Mouse (Mus musculus) heart, embryonic 16.5 days (tissue): ENCODE measurements around the gene Madd. TPM values are rescaled to one million over a fixed set of nuclear protein-coding genes. Genes with fewer than 3 reads are reported as not detected.
A peak's percentile ranks its signal among the peaks of the same experiment; 100 is the strongest.

ENCODE experiments used
- ATAC-seq: fragments of 200-750 bp; cut with Nextera tagmentation; replicated peaks from 2 replicates; pipeline ENCODE4 v1.8.0; 2017; ENCODE audit warnings: moderate number of reproducible peaks; ENCODE audit not compliant: insufficient read depth, low FRiP score; ENCODE audit errors: extremely low read depth
- H3K27ac ChIP-seq: fragments of 300-500 bp; sonication (generic); 2 replicates; pipeline ENCODE4 v1.5.1; 2014; ENCODE audit warnings: mild to moderate bottlenecking, low read length, control low read depth, moderate library complexity
- H3K27me3 ChIP-seq: fragments of 300-500 bp; sonication (generic); 2 replicates; pipeline ENCODE4 v1.6.1; 2014; ENCODE audit warnings: low read length, mixed read lengths; ENCODE audit not compliant: control insufficient read depth, insufficient read depth
- H3K36me3 ChIP-seq: fragments of 300-500 bp; sonication (generic); 2 replicates; pipeline ENCODE4 v1.6.1; 2014; ENCODE audit not compliant: control insufficient read depth, insufficient read depth
- H3K4me1 ChIP-seq: fragments of 300-500 bp; sonication (generic); 2 replicates; pipeline ENCODE4 v1.6.1; 2014; ENCODE audit warnings: low read length, mixed read lengths; ENCODE audit not compliant: control insufficient read depth, insufficient read depth
- H3K4me2 ChIP-seq: fragments of 300-500 bp; sonication (generic); 2 replicates; pipeline ENCODE4 v1.6.1; 2014; ENCODE audit warnings: low read depth, mild to moderate bottlenecking, control low read depth, low read length
- H3K4me3 ChIP-seq: fragments of 300-500 bp; sonication (generic); 2 replicates; pipeline ENCODE4 v1.5.1; 2014; ENCODE audit warnings: mild to moderate bottlenecking, control low read depth, low read length
- H3K9ac ChIP-seq: fragments of 300-500 bp; sonication (generic); 2 replicates; pipeline ENCODE4 v1.6.1; 2014; ENCODE audit warnings: low read length, control low read depth
- H3K9me3 ChIP-seq: fragments of 300-500 bp; sonication (generic); replicated peaks from 2 replicates; pipeline ENCODE4 v1.6.1; 2016; ENCODE audit warnings: low read length; ENCODE audit not compliant: control insufficient read depth
- WGBS: fragments of 180-500 bp; shearing (Covaris S2); extraction: QIAGEN DNeasy Blood & Tissue Kit; methylation state at CpG from one replicate; pipeline ENCODE4 v1.1.7; 2014; 5-methylcytosine and 5-hydroxymethylcytosine counted together
- polyA plus RNA-seq: library from polyadenylated mRNA; unstranded; fragments of >200 nt; fragmentation: Nextera tagmentation; extraction: Ambion mirVana; gene quantifications from 2 replicates; pipeline ENCODE4 v1.2.1, GENCODE M21; 2015

Gene Madd
- polyA plus RNA-seq, 1 experiment from 2014 or later, result 6.1 TPM

DNA sequence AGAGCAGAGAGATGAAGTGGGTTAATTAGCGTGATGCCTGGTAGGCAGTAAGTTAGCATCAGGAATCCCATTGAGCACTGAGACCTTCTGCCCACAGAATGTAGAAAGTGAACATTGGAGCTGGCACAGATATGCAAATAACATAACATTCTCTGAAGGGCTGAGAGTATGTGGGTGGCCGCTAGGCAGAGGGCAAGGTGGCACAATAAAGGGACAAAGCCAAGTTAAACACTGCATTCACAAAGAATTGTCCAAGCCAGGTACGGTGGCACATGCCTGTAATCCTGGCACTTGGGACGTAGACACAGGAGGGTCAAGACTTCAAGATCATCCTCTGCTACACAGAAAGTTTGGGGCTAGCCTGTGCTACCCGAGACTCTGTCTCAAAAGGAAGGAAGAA lies 74.4 kb downstream of the Madd start:
- no peaks in the 10 kb centered on the region for H3K27me3 ChIP-seq
- H3K36me3 ChIP-seq, result no peaks in the 10 kb centered on the region
- H3K4me3 ChIP-seq, result no peak overlapping the region
- WGBS, result 87% methylated on average over 5 of the region's 5 CpGs
- no peaks in the 10 kb centered on the region for H3K9me3 ChIP-seq
- ATAC-seq, result no peak
- no peak overlapping the region for H3K9ac ChIP-seq
- no peak overlapping the region for H3K4me2 ChIP-seq
- H3K27ac ChIP-seq, result no peak overlapping the region
- H3K4me1 ChIP-seq, result peaks cover 11% of the 10 kb centered on the region; the same call in 1 of the 2 replicates

DNA sequence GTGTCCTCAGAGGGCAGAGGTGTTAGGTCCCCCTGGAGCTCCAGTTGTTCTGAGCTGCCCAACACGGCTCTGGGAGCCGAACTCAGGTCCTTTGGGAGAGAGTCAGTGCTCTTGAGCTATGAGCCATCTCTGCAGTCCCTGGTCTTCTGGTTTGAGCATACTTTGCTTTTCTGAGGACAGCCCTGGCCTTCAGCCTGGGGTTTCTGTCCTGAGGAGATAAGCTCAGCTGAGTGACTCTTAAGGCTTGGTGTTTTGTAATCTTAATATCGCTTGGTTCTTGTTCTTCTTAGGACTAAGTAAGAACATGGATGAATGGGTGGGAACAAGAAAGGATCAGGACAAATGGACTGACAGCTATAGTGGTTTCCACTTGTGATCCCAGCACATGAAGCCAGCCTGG lies 75.5 kb downstream of the Madd start:
- 64% methylated on average over 3 of the region's 3 CpGs for WGBS

DNA sequence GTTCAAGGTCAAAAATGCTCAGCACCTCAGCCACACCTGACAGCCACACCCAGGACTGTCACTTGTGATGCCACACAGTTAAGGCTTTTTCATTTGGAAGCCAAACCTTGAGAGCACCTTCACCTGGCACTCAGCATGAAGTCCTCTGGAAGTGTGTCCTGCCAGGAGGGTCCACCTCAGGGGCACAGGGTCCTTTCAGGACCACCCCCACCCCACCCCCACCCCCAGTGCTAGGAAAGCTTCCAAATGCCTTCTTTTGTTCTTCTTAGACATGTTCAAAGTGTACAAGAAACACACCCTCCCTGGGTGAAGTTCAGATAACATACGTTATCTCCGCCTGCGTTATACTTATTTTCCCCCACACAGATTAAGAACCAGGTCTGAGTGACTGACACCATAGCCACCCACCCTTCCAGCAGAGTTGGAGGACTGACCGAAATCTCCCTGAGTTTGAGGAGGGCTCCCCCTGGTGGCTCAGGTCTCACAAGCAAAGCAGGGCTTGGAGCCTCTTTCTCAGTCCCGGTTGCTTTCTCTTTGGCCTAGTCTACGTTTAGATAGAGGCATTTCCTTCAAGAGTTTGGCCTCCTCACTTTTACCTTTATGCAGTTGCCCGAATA lies 82.4 kb downstream of the Madd start:
- H3K4me3 ChIP-seq, result no peak overlapping the region
- peak overlapping the region; percentile 30; the same call in 1 of the 2 replicates for H3K9ac ChIP-seq
- H3K27me3 ChIP-seq, result no peaks in the 10 kb centered on the region
- no peak overlapping the region for H3K4me2 ChIP-seq
- no peaks in the 10 kb centered on the region for H3K9me3 ChIP-seq
- H3K4me1 ChIP-seq, result 0 out of 2 replicates have a peak, but pooled peaks cover 6% of the 10 kb centered on the region
- no peak overlapping the region for H3K27ac ChIP-seq
- no peaks in the 10 kb centered on the region for H3K36me3 ChIP-seq
- WGBS, result 4% methylated on average over 7 of the region's 7 CpGs
- ATAC-seq, result peak; percentile 80

More for the DNA sequence above, 75.5 kb downstream of the Madd start:
- Histone ChIP-seq H3K9me3 (no peaks in the 10 kb centered on the region), H3K4me1 (peaks cover 9% of the 10 kb centered on the region; the same call in 1 of the 2 replicates), H3K36me3 (no peaks in the 10 kb centered on the region), H3K27me3 (no peaks in the 10 kb centered on the region), H3K27ac (no peak overlapping the region), H3K4me2 (no peak overlapping the region), H3K4me3 (no peak overlapping the region), H3K9ac (no peak overlapping the region)
- no peak for ATAC-seq

DNA sequence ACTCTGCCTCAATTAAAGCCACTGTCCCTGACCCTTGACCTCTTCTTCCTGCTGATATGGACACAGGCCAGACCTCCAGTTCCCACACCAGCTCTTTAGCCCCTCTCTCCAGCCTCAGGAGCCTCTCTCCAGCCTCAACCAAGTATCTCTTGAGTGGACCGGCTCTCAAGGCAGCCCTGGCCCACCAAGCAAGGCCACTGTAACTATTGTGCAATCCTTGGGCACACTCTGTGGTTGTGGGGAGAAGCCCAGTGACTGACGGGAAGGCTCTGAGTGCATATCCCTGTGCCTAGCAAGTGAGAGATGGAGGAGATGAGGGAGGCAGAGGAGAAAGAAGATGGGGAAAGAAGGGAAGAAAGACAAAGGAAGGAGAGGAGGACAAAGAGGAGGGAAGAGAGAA lies 85.5 kb downstream of the Madd start:
- WGBS, result 79% methylated on average over 2 of the region's 2 CpGs
- H3K9me3 ChIP-seq, result no peaks in the 10 kb centered on the region

DNA sequence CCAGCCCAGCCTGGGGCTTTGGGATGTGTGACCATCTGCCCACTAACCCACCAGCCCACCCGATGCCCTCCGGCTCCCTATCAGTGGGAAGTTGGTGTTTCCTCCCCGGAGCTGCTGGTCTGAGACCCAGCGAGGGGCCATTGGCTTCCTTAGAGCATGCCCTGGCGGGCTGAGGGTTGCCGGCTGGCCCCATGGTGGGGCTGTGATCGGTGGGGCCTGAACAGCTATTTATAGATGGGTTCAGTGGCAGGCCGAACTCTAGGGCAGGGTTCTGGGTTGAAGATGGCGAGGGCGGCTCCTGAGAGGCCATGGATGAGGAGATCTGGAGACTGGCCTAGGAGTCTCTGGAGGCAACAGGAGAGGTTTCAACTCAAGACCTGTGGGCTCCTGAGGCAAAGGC lies 86.6 kb downstream of the Madd start:
- no peak overlapping the region for H3K4me2 ChIP-seq
- H3K9me3 ChIP-seq, result no peaks in the 10 kb centered on the region
- H3K4me3 ChIP-seq, result peak overlapping the region; percentile 2; the same call in 1 of the 2 replicates
- no peak overlapping the region for H3K27ac ChIP-seq
- ATAC-seq, result no peak
- H3K9ac ChIP-seq, result peak overlapping the region; percentile 5; the same call in 1 of the 2 replicates
- H3K27me3 ChIP-seq, result no peaks in the 10 kb centered on the region
- H3K4me1 ChIP-seq, result 0 out of 2 replicates have a peak, but pooled peaks cover 6% of the 10 kb centered on the region
- no peaks in the 10 kb centered on the region for H3K36me3 ChIP-seq
- 47% methylated on average over 10 of the region's 10 CpGs for WGBS

More for the DNA sequence above, 85.5 kb downstream of the Madd start:
- no peak for ATAC-seq
- Histone ChIP-seq H3K4me1 (0 out of 2 replicates have a peak, but pooled peaks cover 6% of the 10 kb centered on the region), H3K36me3 (no peaks in the 10 kb centered on the region), H3K9ac (no peak overlapping the region), H3K27me3 (no peaks in the 10 kb centered on the region), H3K27ac (no peak overlapping the region), H3K4me2 (no peak overlapping the region), H3K4me3 (no peak overlapping the region)

DNA sequence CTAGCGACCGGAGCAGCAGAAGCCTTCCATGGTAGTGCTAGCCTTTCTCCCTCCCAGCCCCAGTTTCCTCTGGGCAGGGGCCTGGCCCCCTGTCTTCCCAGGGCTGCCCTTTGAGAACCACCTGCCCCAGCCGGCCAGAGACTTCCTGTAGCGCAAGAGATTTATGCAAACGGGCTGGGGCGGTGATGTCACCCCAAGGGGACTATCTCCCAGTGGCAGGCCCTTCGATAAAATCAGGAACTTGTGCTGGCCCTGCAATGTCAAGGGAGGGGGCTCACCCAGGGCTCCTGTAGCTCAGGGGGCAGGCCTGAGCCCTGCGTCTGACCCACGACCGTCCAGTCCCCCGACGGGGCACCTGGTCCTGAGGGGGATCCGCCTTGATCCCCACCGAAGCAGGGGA lies 87.1 kb downstream of the Madd start:
- no peak overlapping the region for H3K4me2 ChIP-seq
- H3K36me3 ChIP-seq, result no peaks in the 10 kb centered on the region
- no peak overlapping the region for H3K27ac ChIP-seq
- ATAC-seq, result no peak
- H3K4me3 ChIP-seq, result peak overlapping the region; percentile 2; the same call in 1 of the 2 replicates
- no peaks in the 10 kb centered on the region for H3K27me3 ChIP-seq
- H3K9ac ChIP-seq, result no peak overlapping the region; the same call in 1 of the 2 replicates
- 0 out of 2 replicates have a peak, but pooled peaks cover 6% of the 10 kb centered on the region for H3K4me1 ChIP-seq
- H3K9me3 ChIP-seq, result no peaks in the 10 kb centered on the region
- 60% methylated on average over 14 of the region's 14 CpGs for WGBS

DNA sequence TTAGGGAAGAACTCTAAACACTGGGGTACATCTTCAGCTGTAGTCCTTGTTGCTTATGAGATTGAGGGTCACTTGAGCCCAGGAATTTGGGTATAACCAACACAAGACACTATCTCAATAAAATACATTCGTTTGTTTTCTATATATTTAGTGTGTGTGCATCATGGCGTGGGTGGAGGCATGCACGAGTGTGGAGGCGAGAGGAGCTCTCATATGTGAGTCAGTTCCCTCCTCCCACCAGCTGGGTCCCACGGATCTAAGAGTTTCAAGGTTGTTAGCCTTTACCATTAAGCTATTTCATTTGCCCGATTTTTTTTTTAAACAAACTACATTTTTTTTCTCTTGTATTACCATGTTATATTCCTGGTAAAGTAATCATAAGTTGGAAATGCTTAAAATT lies 92.8 kb downstream of the Madd start:
- 74% methylated on average over 6 of the region's 6 CpGs for WGBS
- H3K4me1 ChIP-seq, result no peaks in the 10 kb centered on the region
- no peaks in the 10 kb centered on the region for H3K27me3 ChIP-seq
- no peak overlapping the region for H3K9ac ChIP-seq
- no peaks in the 10 kb centered on the region for H3K9me3 ChIP-seq
- H3K4me2 ChIP-seq, result no peak overlapping the region
- H3K36me3 ChIP-seq, result no peaks in the 10 kb centered on the region
- no peak overlapping the region for H3K4me3 ChIP-seq
- no peak for ATAC-seq
- no peak overlapping the region for H3K27ac ChIP-seq

DNA sequence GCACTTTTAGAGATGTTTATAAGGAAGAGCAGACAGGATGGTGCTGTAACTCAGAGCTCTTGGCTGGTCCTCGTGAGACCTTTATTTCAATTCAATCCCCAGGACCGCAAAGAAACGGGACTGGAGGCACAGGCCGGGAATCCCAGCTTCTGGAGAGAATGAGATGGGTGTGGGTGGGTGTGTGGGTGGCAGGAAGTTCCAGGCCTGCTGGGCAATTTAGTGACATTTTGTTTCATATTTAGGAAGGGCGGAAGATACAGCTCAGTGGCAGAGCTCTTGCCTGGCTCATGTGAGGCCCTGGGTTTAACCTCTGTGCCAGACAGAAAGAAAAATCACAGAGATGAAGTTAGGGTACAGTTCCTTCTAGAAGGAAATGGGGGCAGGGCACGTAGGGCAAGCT lies 93.4 kb downstream of the Madd start:
- H3K27ac ChIP-seq, result no peak overlapping the region

DNA sequence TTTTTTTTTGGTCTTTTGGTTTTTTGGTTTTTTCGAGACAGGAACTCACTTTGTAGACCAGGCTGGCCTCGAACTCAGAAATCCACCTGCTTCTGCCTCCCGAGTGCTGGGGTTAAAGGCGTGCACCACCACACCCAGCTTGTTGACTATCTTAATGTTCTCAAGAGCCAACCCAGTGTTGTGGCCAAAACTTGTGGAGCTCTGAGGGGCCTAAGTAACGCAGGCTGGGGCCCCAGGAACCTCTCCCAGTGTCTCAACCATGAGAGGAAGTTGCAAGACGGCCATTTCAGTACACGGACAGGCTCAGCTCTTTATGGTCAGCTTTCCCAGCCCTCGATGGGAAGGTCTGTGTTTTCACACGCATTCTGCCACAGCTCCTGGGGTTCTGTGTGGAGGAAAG lies 94.7 kb downstream of the Madd start:
- H3K27ac ChIP-seq, result no peak overlapping the region
- H3K9ac ChIP-seq, result no peak overlapping the region
- no peaks in the 10 kb centered on the region for H3K4me1 ChIP-seq
- H3K4me3 ChIP-seq, result no peak overlapping the region
- H3K27me3 ChIP-seq, result no peaks in the 10 kb centered on the region
- no peak overlapping the region for H3K4me2 ChIP-seq
- no peaks in the 10 kb centered on the region for H3K36me3 ChIP-seq
- WGBS, result 75% methylated on average over 9 of the region's 9 CpGs
- no peaks in the 10 kb centered on the region for H3K9me3 ChIP-seq
- ATAC-seq, result no peak

More for the DNA sequence above, 93.4 kb downstream of the Madd start:
- Histone ChIP-seq H3K4me1 (no peaks in the 10 kb centered on the region), H3K4me2 (no peak overlapping the region), H3K36me3 (no peaks in the 10 kb centered on the region), H3K9me3 (no peaks in the 10 kb centered on the region), H3K4me3 (no peak overlapping the region), H3K9ac (no peak overlapping the region), H3K27me3 (no peaks in the 10 kb centered on the region)
- WGBS, result 66% methylated on average over 6 of the region's 6 CpGs
- ATAC-seq, result no peak
